Mouse (Mus musculus): ENCODE data around the gene Tcte2.
"Not testable (repeated sequence)": the region's sequence is repeated elsewhere in the genome, so short reads cannot be mapped to it uniquely, and the experiment has no call there.

The Tcte2 gene

GRCm38 (mm10) chr17:13681686-13682085 is 79.9 kb downstream of the Tcte2 start:
- no peak for DNase-seq

- no peak for DNase-seq
These were observed 80.5 kb downstream of the Tcte2 start for GRCm38 (mm10) chr17:13681126-13681525.

GRCm38 (mm10) chr17:13680318-13680717 is 81.3 kb downstream of the Tcte2 start:
- DNase-seq, result no peak

GRCm38 (mm10) chr17:13679725-13680124 is 81.9 kb downstream of the Tcte2 start:
- DNase-seq, result no peak

- DNase-seq, result no peak
These were observed 84.1 kb downstream of the Tcte2 start for GRCm38 (mm10) chr17:13677225-13678148.

GRCm38 (mm10) chr17:13676099-13676498 is 85.5 kb downstream of the Tcte2 start:
- DNase-seq, result not testable (repeated sequence)

- DNase-seq, result no peak
These were observed 86.0 kb downstream of the Tcte2 start for GRCm38 (mm10) chr17:13675630-13676029.

- no peak for DNase-seq
These were observed 86.8 kb downstream of the Tcte2 start for GRCm38 (mm10) chr17:13674695-13675306.

- DNase-seq, result no peak
These were observed 89.9 kb downstream of the Tcte2 start for GRCm38 (mm10) chr17:13671732-13672131.

- no peak for DNase-seq
These were observed 91.4 kb downstream of the Tcte2 start for GRCm38 (mm10) chr17:13670227-13670626.

GRCm38 (mm10) chr17:13669206-13669605 is 92.4 kb downstream of the Tcte2 start:
- DNase-seq, result no peak

GRCm38 (mm10) chr17:13668052-13669015 is 93.3 kb downstream of the Tcte2 start:
- no peak for DNase-seq

- no peak for DNase-seq
These were observed 94.6 kb downstream of the Tcte2 start for GRCm38 (mm10) chr17:13667006-13667405.

GRCm38 (mm10) chr17:13665731-13666130 is 95.9 kb downstream of the Tcte2 start:
- no peak for DNase-seq

GRCm38 (mm10) chr17:13663386-13664166 is 98.0 kb downstream of the Tcte2 start:
- DNase-seq, result no peak

Measured in liver (tissue).